Mouse (Mus musculus): ENCODE data around the gene Cdk9. TPM values are rescaled to one million over a fixed set of nuclear protein-coding genes. Genes with fewer than 3 reads are reported as not detected.

Gene Cdk9
- polyA plus RNA-seq, 1 experiment: 115 TPM

- DNase-seq (ENCODE audit: low read depth): no peak
Observed at GRCm38 (mm10) chr2:32680051-32680451, 32.8 kb downstream of the Cdk9 start.

DNA sequence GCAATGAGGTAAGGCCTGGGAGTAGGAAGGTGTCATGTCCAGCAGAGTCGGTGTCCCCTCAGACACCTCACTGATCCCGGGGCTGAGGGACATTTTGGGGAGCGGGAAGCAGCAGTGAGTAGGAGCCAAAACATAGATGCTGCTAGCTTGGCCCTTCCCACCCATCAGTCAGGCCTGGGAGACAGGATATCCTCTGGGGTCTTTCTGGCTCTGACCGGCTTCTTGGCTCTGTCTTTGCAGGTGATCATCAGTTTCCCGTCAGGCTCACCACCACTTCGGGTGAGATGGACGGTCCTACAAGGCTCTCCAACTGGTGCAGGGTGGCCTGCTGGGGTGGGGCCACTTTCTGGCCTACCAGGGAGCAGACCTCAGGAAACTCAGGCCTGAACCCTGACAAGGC, 35.2 kb downstream of the Cdk9 start:
- no peak for DNase-seq (ENCODE audit: low read depth)

- no peak for DNase-seq (ENCODE audit: low read depth)
Observed at GRCm38 (mm10) chr2:32676821-32677220, 36.1 kb downstream of the Cdk9 start.

GRCm38 (mm10) chr2:32673176-32673917, 39.5 kb downstream of the Cdk9 start:
- no peak for DNase-seq (ENCODE audit: low read depth)

DNA sequence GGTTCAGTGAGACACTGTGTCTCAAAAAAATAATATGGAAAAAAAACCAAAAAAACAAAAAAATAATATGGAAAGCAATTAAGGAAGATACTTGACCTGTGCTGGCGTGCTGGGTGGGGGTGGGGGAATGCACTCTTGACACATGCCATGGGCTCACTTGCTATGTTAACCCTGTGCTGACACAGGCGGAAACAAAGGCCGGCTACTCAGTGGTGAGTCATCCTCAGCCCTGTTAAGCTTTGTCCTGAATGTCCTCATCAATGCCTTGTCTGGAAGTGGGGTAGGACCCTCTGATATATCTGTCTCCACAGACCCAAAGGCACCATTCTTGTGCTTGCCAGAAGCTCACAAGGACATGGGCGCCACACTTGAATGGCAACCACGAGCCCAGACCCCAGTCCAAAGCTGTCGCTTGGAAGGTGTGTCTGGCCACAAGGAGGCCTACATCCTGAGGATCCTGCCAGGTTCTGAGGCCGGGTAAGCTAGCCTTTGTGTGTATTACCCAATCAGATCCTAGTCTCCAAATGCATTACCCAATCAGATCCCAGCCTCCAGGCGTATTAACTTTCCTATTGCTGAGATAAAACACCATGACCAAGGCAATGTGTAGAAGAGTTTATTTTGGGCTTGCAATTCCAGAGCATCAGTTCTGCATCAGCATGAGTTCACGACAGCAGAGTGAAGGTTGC, 40.8 kb downstream of the Cdk9 start:
- no peak for DNase-seq (ENCODE audit: low read depth)

DNA sequence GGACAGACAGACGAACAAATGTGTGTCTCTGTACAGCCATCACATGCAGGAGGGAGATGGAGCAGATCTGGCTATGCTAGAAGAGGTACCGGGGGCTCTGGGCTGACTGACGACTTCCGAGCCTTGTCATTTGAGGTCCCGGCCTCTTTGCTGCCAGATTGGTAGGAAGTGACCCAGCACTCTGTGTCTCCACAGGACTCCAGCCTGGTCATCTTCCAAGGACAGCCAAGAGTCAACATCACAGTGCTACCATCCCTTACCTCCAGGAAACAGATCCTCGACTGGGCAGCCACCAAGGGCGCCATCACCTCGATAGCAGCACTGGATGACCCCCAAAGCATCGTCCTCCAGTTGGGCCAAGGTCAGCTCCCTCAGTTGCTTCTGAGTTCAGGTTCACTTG, 41.7 kb downstream of the Cdk9 start:
- DNase-seq (ENCODE audit: low read depth): no peak

DNA sequence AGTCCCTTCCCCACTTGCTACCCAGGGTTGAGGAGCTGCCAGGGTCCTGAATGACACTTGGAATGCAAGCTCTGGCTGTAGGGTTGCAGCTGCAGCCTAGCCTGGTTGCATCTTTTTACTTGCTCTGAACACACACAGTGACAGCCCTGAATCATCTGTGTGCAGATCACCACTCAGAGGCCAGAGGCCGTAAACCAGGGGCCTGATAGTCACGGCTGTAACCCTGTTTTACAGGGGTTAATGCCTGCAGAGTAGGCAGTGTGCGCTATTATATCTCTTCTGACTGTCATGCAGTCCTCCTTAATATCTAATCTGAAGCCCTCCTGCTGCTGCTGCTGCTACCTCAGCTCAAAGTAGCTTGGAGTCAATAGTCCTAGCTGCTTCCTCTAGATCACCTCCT, 43.0 kb downstream of the Cdk9 start:
- DNase-seq (ENCODE audit: low read depth): no peak

- no peak for DNase-seq (ENCODE audit: low read depth)
Observed at GRCm38 (mm10) chr2:32668176-32668575, 44.7 kb downstream of the Cdk9 start.

DNA sequence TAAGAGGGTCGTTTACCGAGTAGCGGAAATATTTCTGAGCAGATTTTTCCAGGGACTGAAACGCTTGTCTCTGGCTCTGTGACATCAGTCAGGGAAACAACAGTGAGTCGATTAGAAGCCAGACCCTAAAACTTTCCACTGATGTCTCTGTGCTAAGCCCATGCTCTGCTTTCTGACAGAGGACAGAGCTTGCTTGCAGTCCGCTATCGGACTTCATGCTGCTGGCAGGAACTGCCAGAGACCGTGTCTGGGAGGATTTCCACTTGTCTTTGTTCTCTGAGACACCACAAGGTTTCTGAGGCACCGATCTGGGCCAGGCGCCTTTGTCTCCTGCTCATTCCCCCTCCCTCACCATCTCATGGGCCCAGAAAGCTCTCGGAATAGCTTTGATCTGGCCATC, 45.1 kb downstream of the Cdk9 start:
- DNase-seq (ENCODE audit: low read depth): no peak

DNA sequence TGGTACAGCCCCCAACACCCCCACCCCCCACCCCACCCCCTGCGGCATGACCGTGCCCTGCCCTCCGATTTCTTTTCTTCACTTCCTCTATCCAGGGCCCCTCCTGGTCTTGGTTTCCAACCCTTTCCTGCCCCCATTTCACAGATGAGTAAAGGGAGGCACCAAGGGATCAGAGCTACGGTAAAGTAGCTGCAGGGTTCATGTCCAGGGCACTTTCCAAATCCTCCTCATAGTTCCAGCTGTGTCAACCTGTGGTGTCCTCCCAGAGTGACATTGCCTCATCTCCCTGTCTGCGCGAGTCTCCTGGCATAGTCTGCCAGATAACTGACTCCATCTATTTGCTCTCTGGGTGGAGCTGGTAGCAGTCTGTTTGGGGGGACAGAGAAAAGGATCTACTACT, 47.0 kb downstream of the Cdk9 start:
- DNase-seq (ENCODE audit: low read depth): no peak

DNA sequence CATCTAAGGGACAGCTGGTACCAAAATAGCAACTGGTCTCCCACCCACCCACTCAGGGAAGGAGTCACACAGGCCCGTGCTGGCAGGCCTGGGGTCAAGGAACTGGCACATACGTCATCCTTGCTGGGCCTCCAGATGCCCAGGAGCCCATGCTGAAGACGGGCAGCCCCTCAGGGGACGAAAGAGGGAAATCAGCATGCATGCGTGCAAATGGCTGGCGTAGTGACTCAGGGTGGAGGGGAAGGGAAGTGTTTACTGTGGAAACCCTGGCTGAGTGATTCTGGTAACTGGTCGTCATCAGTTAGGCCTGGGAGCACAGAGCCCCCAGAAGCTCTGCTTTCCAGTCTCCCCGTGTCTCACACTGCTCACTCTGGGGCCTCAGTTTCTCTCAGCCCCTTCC, 47.5 kb downstream of the Cdk9 start:
- DNase-seq (ENCODE audit: low read depth): no peak

DNA sequence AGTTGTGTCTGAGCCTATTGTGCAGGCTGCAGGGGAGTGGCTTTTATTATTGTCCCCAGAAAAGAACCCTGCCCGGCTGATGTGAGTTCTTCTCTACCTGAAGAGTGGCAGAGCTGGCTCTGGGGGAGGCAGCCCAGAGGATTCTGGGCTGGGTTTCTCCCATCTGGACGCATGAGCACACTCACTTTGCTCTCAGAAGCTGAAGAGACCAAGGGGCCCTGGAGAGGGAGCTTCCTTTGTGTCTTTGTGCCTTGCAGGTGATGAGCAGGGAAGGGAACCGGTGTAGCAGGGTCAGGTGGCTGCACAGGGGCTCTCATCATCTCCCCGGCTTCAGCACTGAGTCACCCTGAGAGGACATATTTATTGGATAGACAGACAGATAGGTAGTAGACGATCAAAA, 50.6 kb downstream of the Cdk9 start:
- DNase-seq (ENCODE audit: low read depth): no peak

DNA sequence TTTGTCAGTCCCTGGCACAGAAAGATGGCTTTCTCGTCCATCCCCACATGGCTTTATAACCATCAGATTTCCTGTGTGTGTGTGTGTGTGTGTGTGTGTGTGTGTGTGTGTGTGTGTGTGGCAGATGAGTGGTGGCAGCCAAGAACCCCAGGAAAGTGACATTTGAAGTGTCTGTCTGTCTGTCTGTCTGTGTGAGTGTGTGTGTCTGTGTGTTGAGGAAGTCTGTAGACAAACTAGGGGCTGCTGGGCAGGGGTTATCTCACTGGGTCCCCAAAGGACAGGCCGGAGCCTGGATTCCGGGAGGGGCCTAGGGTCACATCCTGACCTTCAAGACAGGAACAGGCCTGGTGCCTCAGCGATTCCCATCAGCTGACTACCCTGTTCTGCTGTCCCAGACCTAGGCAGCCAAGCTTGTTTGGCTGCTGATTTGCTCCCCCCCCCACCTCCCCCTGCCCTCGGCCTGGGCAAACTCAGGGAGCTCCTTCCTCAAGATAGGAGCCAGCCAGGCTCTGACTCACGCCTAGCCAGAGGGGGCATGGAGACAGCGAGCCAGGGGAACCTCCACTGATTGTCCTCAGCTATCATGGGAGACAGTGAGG, 51.3 kb downstream of the Cdk9 start:
- no peak for DNase-seq (ENCODE audit: low read depth)

GRCm38 (mm10) chr2:32658873-32659272, 54.0 kb downstream of the Cdk9 start:
- no peak for DNase-seq (ENCODE audit: low read depth)

DNA sequence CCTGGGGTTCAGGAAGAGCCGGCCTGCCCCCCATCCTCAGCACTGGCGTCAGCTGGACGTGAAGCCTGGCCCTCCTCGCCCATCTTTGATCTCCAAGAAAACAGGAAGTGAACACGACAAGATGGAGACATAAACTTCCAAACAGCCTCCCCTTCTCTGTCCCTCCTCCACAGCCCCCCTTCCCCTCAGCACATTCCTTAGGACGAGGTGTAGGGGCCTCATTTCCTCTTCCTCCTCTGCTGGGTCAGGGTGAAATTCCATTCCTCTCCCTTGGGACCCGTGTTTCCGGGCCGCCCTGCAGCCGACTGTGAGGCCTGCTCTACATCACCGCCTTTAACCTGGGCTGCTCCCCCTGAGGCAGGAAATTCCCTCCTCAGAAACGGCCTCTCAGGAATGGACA, 57.0 kb downstream of the Cdk9 start:
- no peak for DNase-seq (ENCODE audit: low read depth)

Other genes with a start within 250 kb of the Cdk9 start
- 23.8 and 31.3 TPM in 2 replicates for gene Fam102a, start 177.7 kb downstream of the Cdk9 start, polyA plus RNA-seq (2012; rRNA removed)
- gene Dpm2, start 142.2 kb downstream of the Cdk9 start, polyA plus RNA-seq (2012; rRNA removed): 138 and 191 TPM in 2 replicates
- 0.11 and 0.24 TPM in 2 replicates for gene Pip5kl1, start 138.3 kb downstream of the Cdk9 start, polyA plus RNA-seq (2012; rRNA removed)
- not detected in 2 replicates for gene 9430097D07Rik, start 137.4 kb downstream of the Cdk9 start, polyA plus RNA-seq (2012; rRNA removed)
- 40.7 and 48.2 TPM in 2 replicates for gene St6galnac4, start 126.0 kb downstream of the Cdk9 start, polyA plus RNA-seq (2012; rRNA removed)
- gene St6galnac6, start 113.4 kb downstream of the Cdk9 start, polyA plus RNA-seq (2012; rRNA removed): 44.6 and 46.1 TPM in 2 replicates
- gene Ak1, start 91.3 kb downstream of the Cdk9 start, polyA plus RNA-seq (2012; rRNA removed): 25.9 and 35.2 TPM in 2 replicates
- 109 TPM in 2 replicates for gene Eng, start 66.5 kb downstream of the Cdk9 start, polyA plus RNA-seq (2012; rRNA removed)
- 109 and 124 TPM in 2 replicates for gene Fpgs, start 8.9 kb downstream of the Cdk9 start, polyA plus RNA-seq (2012; rRNA removed)
- 35.5 and 38.0 TPM in 2 replicates for gene Sh2d3c, start 8.0 kb upstream of the Cdk9 start, polyA plus RNA-seq (2012; rRNA removed)
- gene 6330409D20Rik, start 27.9 kb upstream of the Cdk9 start, polyA plus RNA-seq (2012; rRNA removed): not detected in 2 replicates
- 67.5 and 71.1 TPM in 2 replicates for gene Tor2a, start 44.2 kb upstream of the Cdk9 start, polyA plus RNA-seq (2012; rRNA removed)
- 2.7 and 4.2 TPM in 2 replicates for gene Ttc16, start 62.6 kb upstream of the Cdk9 start, polyA plus RNA-seq (2012; rRNA removed)
- gene Ptrh1, start 62.7 kb upstream of the Cdk9 start, polyA plus RNA-seq (2012; rRNA removed): 5.0 and 7.6 TPM in 2 replicates
- gene Cfap157, start 71.4 kb upstream of the Cdk9 start, polyA plus RNA-seq (2012; rRNA removed): 0.39 and 0.77 TPM in 2 replicates
- 8.2 and 13.8 TPM in 2 replicates for gene Stxbp1, start 134.2 kb upstream of the Cdk9 start, polyA plus RNA-seq (2012; rRNA removed)
- gene Fam129b, start 163.0 kb upstream of the Cdk9 start, polyA plus RNA-seq (2012; rRNA removed): 41.8 and 48.6 TPM in 2 replicates
- gene Rpl12, start 248.5 kb upstream of the Cdk9 start, polyA plus RNA-seq (2012; rRNA removed): 226 and 300 TPM in 2 replicates
- gene Lrsam1, start 248.5 kb upstream of the Cdk9 start, polyA plus RNA-seq (2012; rRNA removed): 18.6 and 19.3 TPM in 2 replicates

Measured in gonadal fat pad, adult 2 months (tissue).